Mouse (Mus musculus): ENCODE measurements around the gene Pgm5. TPM values are rescaled to one million over a fixed set of nuclear protein-coding genes. Genes with fewer than 3 reads are reported as not detected.
A peak's percentile ranks its signal among the peaks of the same experiment; 100 is the strongest.

The Pgm5 gene
- total RNA-seq (2015) (not detected in 2 replicates), total RNA-seq (2017) (not detected in 2 replicates)

- ATAC-seq (ENCODE audit: poor library complexity, severe bottlenecking), result no peak
Observed at GRCm38 (mm10) chr19:24861612-24862451, at the start of gene Pgm5. Gene Pgm5 (minus strand): TSS chr19:24861855.

- peak; percentile 87 for ATAC-seq (ENCODE audit: poor library complexity, severe bottlenecking)
Observed at GRCm38 (mm10) chr19:24908385-24909155, 46.9 kb upstream of the Pgm5 start.

- peak; percentile 67 for ATAC-seq (ENCODE audit: poor library complexity, severe bottlenecking)
Observed at GRCm38 (mm10) chr19:24907655-24908054, 46.0 kb upstream of the Pgm5 start.

- ATAC-seq (ENCODE audit: poor library complexity, severe bottlenecking), result no peak
Observed at GRCm38 (mm10) chr19:24902821-24903220, 41.2 kb upstream of the Pgm5 start.

GRCm38 (mm10) chr19:24902256-24902655 lies 40.6 kb upstream of the Pgm5 start:
- ATAC-seq (ENCODE audit: poor library complexity, severe bottlenecking), result no peak

- no peak for ATAC-seq (ENCODE audit: poor library complexity, severe bottlenecking)
Observed at GRCm38 (mm10) chr19:24901666-24902065, 40.0 kb upstream of the Pgm5 start.

- ATAC-seq (ENCODE audit: poor library complexity, severe bottlenecking), result no peak
Observed at GRCm38 (mm10) chr19:24900581-24901220, 39.0 kb upstream of the Pgm5 start, which contains the start of gene Foxd4. Gene Foxd4 (minus strand): TSS chr19:24901197.

GRCm38 (mm10) chr19:24899578-24900544 lies 38.2 kb upstream of the Pgm5 start:
- peak; percentile 77 for ATAC-seq (ENCODE audit: poor library complexity, severe bottlenecking)

GRCm38 (mm10) chr19:24898737-24899577 lies 37.3 kb upstream of the Pgm5 start:
- no peak for ATAC-seq (ENCODE audit: poor library complexity, severe bottlenecking)

- no peak for ATAC-seq (ENCODE audit: poor library complexity, severe bottlenecking)
Observed at GRCm38 (mm10) chr19:24897896-24898736, 36.5 kb upstream of the Pgm5 start.

- no peak for ATAC-seq (ENCODE audit: poor library complexity, severe bottlenecking)
Observed at GRCm38 (mm10) chr19:24897006-24897895, 35.6 kb upstream of the Pgm5 start.

- ATAC-seq (ENCODE audit: poor library complexity, severe bottlenecking), result no peak
Observed at GRCm38 (mm10) chr19:24896536-24896935, 34.9 kb upstream of the Pgm5 start.

GRCm38 (mm10) chr19:24886888-24887287 lies 25.2 kb upstream of the Pgm5 start:
- no peak for ATAC-seq (ENCODE audit: poor library complexity, severe bottlenecking)

GRCm38 (mm10) chr19:24885504-24885903 lies 23.8 kb upstream of the Pgm5 start:
- ATAC-seq (ENCODE audit: poor library complexity, severe bottlenecking), result peak; percentile 77

GRCm38 (mm10) chr19:24881237-24881636 lies 19.6 kb upstream of the Pgm5 start:
- ATAC-seq (ENCODE audit: poor library complexity, severe bottlenecking), result no peak

GRCm38 (mm10) chr19:24875129-24875870 lies 13.6 kb upstream of the Pgm5 start, which contains the start of gene Gm10053:
Gene Gm10053 (plus strand): TSS chr19:24875686.
- peak; percentile 96 for ATAC-seq (ENCODE audit: poor library complexity, severe bottlenecking)
